Mouse (Mus musculus) G1E (cell line): ENCODE results near the gene Rhou.

Experiments
- CTCF ChIP-seq: IDR thresholded peaks from 2 replicates; pipeline ENCODE4 v1.5.1; 2012; ENCODE audit warnings: low read depth, low read length, inconsistent platforms, mixed read lengths
- GATA1 ChIP-seq: IDR thresholded peaks from 2 replicates; pipeline ENCODE4 v1.6.1; 2012; ENCODE audit warnings: borderline replicate concordance, low read length, inconsistent platforms, mixed read lengths
- TAL1 ChIP-seq: conservative IDR thresholded peaks from 2 replicates; pipeline ENCODE4 v1.6.1; 2012; ENCODE audit warnings: low read depth, low read length, inconsistent platforms, mixed read lengths

DNA sequence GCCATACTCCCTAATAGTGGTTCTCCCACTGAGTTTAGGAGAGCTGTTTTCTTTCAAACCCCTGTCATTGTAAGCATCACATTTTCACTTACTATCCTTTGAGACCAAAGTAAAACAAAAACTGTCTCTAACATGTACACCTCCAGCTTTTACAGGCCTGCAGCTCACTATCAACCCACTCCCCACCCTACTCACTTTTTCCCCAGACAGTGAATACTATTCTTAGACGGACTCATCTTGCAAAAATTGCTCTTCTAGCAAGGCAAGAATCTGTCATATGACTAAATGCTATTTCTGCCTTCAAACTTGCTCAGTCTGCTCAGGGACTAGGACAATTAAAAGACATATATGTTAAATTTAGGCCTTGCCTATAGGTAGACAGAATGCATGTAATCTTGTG lies 29.0 kb upstream of the Rhou start:
- TF ChIP-seq CTCF (no peak), TAL1 (no peak), GATA1 (no peak)
